Mouse (Mus musculus): ENCODE measurements at regions not wholly inside any gene's neighbourhood (a gene's known extent, or its start where the extent isn't known, plus 50 kb on each side); places are given as distances from the start of the nearest gene placed in this dataset.

DNA sequence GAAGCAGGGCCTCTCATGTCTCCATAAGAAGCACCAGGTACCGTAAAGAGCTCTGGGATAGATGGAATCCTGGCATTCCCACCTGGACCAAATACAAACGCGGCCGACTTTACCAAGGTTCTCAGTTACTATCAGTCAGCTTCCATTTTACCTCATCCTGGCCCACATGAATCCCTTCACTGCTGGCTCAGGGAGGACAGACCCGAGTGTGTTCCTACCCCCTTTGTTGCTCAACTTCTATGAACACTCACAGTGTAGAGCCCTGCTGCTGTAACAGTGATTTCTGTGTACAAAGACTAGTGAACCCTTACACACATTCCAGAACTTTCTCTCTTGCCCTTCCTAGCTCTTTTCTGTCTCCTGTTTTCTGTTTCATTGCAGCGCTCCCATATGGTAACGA is 229.0 kb upstream of the Ercc4 start:
- H3K79me2 ChIP-seq (ENCODE audit: control insufficient read depth, insufficient read depth, low read length, poor library complexity) = no peaks in the 10 kb centered on the region
- no peaks in the 10 kb centered on the region for H3K4me1 ChIP-seq (ENCODE audit: control insufficient read depth in 1 of 2, insufficient read depth in 2 of 2, low read length in 2 of 2)
- no peak for DNase-seq (ENCODE audit: low read depth, low spot score)

DNA sequence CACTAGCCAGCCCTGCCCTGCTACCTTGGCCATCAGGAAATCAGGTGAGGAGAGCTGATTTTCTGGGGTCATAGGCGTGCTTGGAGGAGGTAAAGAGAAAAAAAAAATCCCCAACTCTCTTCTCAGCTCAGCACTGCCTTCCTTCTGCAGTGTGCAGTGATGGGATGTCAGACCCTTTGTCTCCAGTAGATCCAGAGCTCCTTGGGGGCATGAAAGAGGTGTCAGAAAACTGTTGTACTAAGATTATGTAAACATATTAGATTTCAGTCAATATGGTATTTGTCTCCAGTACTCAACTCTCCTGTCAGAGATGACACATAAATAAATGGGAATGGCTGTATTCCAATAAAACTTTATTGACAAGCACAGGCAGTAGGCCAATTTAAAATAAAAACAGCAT is 226.8 kb upstream of the Ercc4 start:
- Histone ChIP-seq H3K4me1 (ENCODE audit: control insufficient read depth in 1 of 2, insufficient read depth in 2 of 2, low read length in 2 of 2) (no peaks in the 10 kb centered on the region), H3K9me3 (replicated peaks; ENCODE audit: insufficient read depth, low read length) (no peaks in the 10 kb centered on the region), H3K9ac (ENCODE audit: control insufficient read depth, low read depth, low read length, poor library complexity, severe bottlenecking) (no peak overlapping the region), H3K36me3 (ENCODE audit: control insufficient read depth in 1 of 2, insufficient read depth in 2 of 2, low read length in 2 of 2) (no peaks in the 10 kb centered on the region), H3K27me3 (ENCODE audit: control insufficient read depth in 1 of 2, insufficient read depth in 2 of 2, low read length in 2 of 2) (no peaks in the 10 kb centered on the region), H3K27ac (ENCODE audit: control insufficient read depth, low read depth, low read length) (no peak overlapping the region), H3K79me2 (ENCODE audit: control insufficient read depth, insufficient read depth, low read length, poor library complexity) (no peaks in the 10 kb centered on the region), H3K4me3 (ENCODE audit: control insufficient read depth in 1 of 2, insufficient read depth in 1 of 2, low read depth in 2 of 2, low read length in 2 of 2) (no peak overlapping the region)
- no peak for DNase-seq (ENCODE audit: low read depth, low spot score)
- TF ChIP-seq CHD1 (IDR thresholded peaks at IDR 0.05; ENCODE audit: low read depth, low read length) = no peak
- no peak for TF ChIP-seq SIN3A (IDR thresholded peaks at IDR 0.05; ENCODE audit: low read length)
- no peak for TF ChIP-seq CHD2 (IDR thresholded peaks at IDR 0.05; ENCODE audit: low read length)
- TF ChIP-seq UBTF (IDR thresholded peaks at IDR 0.05; ENCODE audit: borderline replicate concordance, insufficient read depth, low read depth, low read length) = no peak
- TF ChIP-seq ETS1 (IDR thresholded peaks at IDR 0.05; ENCODE audit: low read depth, low read length) = no peak
- TF ChIP-seq MXI1 (IDR thresholded peaks at IDR 0.05; ENCODE audit: low read depth, low read length) = no peak
- no peak for TF ChIP-seq MYB (IDR thresholded peaks at IDR 0.05; ENCODE audit: low read depth, low read length)
- no peak for TF ChIP-seq GATA1 (IDR thresholded peaks at IDR 0.05; ENCODE audit: low read depth, low read length)
- no peak for TF ChIP-seq POLR2AphosphoS5 (IDR thresholded peaks at IDR 0.05; ENCODE audit: borderline replicate concordance, low read depth, low read length)
- no peak for TF ChIP-seq MAFK (IDR thresholded peaks at IDR 0.05; ENCODE audit: borderline replicate concordance, low read depth, low read length)
- no peak for TF ChIP-seq MEF2A (IDR thresholded peaks at IDR 0.05; ENCODE audit: extremely low read depth, insufficient replicate concordance, low read depth, low read length, poor library complexity, severe bottlenecking)
- TF ChIP-seq HCFC1 (IDR thresholded peaks at IDR 0.05; ENCODE audit: low read depth, low read length) = no peak
- no peak for TF ChIP-seq GABPA (IDR thresholded peaks at IDR 0.05; ENCODE audit: low read depth, low read length)
- TF ChIP-seq CTCF (IDR thresholded peaks at IDR 0.05 in 2 of 3, conservative IDR thresholded peaks at IDR 0.05 in 1 of 3; ENCODE audit: control insufficient read depth in 1 of 3, insufficient read depth in 1 of 3, low read depth in 2 of 3, low read length in 3 of 3, poor library complexity in 1 of 3, severe bottlenecking in 1 of 3) = no peak
- no peak for TF ChIP-seq MAZ (IDR thresholded peaks at IDR 0.05; ENCODE audit: low read depth, low read length)
- no peak for TF ChIP-seq MYC (IDR thresholded peaks at IDR 0.05; ENCODE audit: low read depth, low read length)
- TF ChIP-seq ZC3H11A (IDR thresholded peaks at IDR 0.05; ENCODE audit: low read depth, low read length) = no peak

More for the DNA sequence above, 229.0 kb upstream of the Ercc4 start:
- Histone ChIP-seq H3K4me3 (ENCODE audit: control insufficient read depth in 1 of 2, insufficient read depth in 1 of 2, low read depth in 2 of 2, low read length in 2 of 2) (no peak overlapping the region), H3K9ac (ENCODE audit: control insufficient read depth, low read depth, low read length, poor library complexity, severe bottlenecking) (no peak overlapping the region), H3K27me3 (ENCODE audit: control insufficient read depth in 1 of 2, insufficient read depth in 2 of 2, low read length in 2 of 2) (no peaks in the 10 kb centered on the region), H3K27ac (ENCODE audit: control insufficient read depth, low read depth, low read length) (no peak overlapping the region), H3K9me3 (replicated peaks; ENCODE audit: insufficient read depth, low read length) (no peaks in the 10 kb centered on the region), H3K36me3 (ENCODE audit: control insufficient read depth in 1 of 2, insufficient read depth in 2 of 2, low read length in 2 of 2) (no peaks in the 10 kb centered on the region)
- TF ChIP-seq NELFE (IDR thresholded peaks at IDR 0.05; ENCODE audit: low read depth, low read length) (no peak), GATA1 (IDR thresholded peaks at IDR 0.05; ENCODE audit: low read depth, low read length) (no peak), USF1 (IDR thresholded peaks at IDR 0.05; ENCODE audit: low read depth, low read length) (no peak), SIN3A (IDR thresholded peaks at IDR 0.05; ENCODE audit: low read length) (no peak), CHD1 (IDR thresholded peaks at IDR 0.05; ENCODE audit: low read depth, low read length) (no peak), ZNF384 (IDR thresholded peaks at IDR 0.05; ENCODE audit: low read depth, low read length) (no peak), NRF1 (IDR thresholded peaks at IDR 0.05; ENCODE audit: insufficient read depth, low read depth, low read length, poor library complexity, severe bottlenecking) (no peak), POLR2AphosphoS2 (IDR thresholded peaks at IDR 0.05; ENCODE audit: low read length) (no peak), MAX (IDR thresholded peaks at IDR 0.05; ENCODE audit: low read length) (no peak), RCOR1 (IDR thresholded peaks at IDR 0.05; ENCODE audit: low read depth, low read length) (no peak), TBP (IDR thresholded peaks at IDR 0.05; ENCODE audit: low read depth, low read length) (no peak), CHD2 (IDR thresholded peaks at IDR 0.05; ENCODE audit: low read length) (no peak), USF2 (IDR thresholded peaks at IDR 0.05; ENCODE audit: borderline replicate concordance in 1 of 2, insufficient read depth in 1 of 2, low read depth in 1 of 2, low read length in 2 of 2) (no peak)
